Mouse (Mus musculus) kidney, postnatal 14 days (tissue): ENCODE measurements at regions not wholly inside any gene's neighbourhood (a gene's known extent, or its start where the extent isn't known, plus 50 kb on each side); places are given as distances from the start of the nearest gene placed in this dataset.

ENCODE experiments used
- DNase-seq: peaks from one replicate; pipeline ENCODE4 v3.0.0; 2022; ENCODE audit warnings: mixed read lengths

- DNase-seq = no peak
Observed at GRCm38 (mm10) chr13:85035903-85036302, 153.3 kb upstream of the Ccnh start.

DNA sequence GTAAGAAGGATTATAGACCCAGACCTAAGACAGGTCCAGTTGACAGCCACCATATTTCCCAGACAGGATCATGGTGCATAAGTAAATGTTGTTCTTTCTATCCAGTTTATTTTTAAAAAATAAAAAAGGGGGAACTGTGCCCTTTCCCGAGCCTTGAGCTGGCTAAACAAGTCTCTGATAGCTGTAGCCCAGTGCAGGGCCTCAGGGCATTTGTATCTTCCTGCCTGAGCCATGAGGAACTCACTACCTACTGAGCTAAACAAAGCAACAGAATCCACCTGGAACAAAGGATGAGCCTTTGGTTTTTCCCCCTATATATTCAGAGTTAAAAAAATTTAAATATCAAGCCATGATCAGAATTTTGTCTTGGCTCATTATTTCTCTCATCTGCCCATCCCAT, 152.4 kb upstream of the Ccnh start:
- DNase-seq = no peak

DNA sequence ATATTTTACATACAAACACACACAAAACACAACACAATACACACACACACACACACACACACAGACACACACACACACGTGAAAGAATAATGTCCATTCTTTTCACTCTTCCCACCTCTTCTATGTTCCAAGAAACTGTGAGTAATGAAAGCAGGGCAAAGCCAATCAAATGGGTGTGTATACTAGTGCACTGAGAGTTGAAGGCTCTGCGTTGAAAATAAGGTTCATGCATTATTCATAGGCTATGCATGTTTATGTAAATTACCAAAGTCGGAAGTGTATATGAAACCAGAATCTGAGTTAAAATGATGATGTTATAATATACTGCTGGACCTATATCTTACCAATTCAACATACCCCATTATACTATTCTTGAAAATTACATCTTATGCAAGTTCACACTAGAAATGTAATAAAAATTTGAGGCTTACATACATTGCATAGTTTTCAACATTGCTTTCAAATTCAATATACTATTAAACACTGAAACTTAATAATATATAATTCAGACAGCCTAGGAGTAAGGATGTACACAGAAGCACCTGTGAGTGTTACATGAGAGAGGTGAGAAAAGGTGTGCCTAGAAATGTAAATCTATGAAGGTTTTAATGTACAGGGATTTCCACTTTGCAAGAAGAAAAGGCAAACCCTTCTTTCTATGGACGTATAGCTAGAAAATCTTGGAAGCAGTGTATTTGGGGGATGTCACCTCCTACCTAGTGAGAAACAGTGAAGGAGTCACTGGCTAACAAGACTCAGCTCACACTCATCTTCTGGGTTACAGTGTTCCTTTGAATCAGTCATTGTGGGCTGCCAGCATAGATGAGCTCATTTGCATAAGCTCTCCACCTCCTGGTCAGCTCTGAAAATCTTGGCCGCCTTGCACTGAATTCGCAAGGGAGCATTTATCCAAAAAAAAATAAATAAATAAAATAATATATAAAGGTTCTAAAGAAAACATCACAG, 122.3 kb upstream of the Ccnh start:
- DNase-seq = no peak

- DNase-seq = no peak
Observed at GRCm38 (mm10) chr13:85067551-85068283, 121.5 kb upstream of the Ccnh start.

DNA sequence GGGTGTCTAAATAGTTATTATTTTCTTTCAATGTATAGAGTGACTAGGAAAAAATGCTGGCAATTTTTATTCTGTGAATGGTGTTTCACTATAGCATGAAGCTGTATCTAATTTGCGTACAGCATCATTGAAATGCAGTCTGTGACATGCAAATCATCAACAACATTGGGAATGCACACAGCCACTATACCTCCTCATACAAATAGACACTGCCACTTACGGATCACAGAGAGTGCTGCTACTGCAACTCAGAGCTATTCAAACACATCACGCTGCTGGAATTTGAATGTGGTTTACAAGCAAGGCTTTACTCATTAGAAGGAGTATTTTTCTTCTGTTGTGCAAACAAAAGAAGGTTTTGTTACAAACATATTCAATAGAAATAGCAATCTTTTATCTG, 120.8 kb upstream of the Ccnh start:
- no peak for DNase-seq

GRCm38 (mm10) chr13:85083335-85083734, 105.9 kb upstream of the Ccnh start:
- DNase-seq = no peak

DNA sequence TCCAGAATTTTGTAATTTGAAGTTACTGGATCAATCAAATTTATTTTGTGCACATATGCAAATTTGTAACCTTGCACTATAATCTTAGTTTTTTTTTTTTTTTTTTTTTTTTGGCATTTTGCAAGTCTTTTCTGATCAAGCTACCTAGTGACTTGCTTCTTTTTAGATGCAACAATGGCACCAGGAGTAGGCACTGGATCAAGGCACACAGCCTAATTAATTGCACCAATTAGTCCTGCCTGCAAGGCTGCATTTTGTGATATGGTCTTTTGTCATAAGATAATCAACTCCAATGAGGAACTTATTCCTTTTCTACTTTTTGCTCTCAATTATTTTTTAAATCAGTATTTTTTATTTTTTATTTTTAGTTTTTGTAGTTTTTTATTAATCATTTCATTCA, 105.5 kb upstream of the Ccnh start:
- DNase-seq = no peak

DNA sequence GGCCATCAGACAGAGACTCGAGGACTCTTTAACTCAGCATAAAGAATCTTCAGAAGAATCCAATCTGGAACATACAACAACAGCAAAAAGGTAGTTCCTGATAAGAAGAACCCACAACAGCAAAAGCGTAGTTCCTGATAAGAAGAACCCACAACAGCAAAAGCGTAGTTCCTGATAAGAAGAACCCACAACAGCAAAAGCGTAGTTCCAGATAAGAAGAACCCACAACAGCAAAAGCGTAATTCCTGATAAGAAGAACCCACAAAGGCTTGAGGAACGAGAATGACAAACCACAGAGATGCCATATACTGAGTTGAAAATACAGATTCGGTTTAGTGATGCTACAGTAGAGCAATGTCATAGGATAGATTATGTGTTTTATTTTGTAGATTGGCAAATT, 93.0 kb upstream of the Ccnh start:
- DNase-seq = no peak

DNA sequence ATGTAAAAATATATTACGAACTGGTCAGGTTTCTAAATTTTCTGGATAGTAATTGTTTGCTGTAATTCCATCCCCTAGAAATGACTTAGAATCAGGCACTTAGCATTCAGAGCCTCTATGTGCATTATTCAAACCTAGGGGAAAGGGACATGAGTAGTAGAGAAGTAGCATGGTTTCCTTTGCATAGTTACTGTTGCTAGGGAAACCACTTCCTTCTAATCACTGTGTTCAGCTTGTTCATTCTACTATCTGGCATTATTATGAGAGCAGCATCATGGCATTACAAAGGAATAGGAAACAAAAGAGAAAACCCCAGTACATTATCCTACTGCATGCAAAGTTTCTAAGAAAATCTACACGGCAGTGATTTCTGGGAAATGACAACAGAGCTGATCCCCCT, 65.9 kb upstream of the Ccnh start:
- no peak for DNase-seq

GRCm38 (mm10) chr13:85126573-85127547, 62.3 kb upstream of the Ccnh start:
- DNase-seq = peak; percentile 64

DNA sequence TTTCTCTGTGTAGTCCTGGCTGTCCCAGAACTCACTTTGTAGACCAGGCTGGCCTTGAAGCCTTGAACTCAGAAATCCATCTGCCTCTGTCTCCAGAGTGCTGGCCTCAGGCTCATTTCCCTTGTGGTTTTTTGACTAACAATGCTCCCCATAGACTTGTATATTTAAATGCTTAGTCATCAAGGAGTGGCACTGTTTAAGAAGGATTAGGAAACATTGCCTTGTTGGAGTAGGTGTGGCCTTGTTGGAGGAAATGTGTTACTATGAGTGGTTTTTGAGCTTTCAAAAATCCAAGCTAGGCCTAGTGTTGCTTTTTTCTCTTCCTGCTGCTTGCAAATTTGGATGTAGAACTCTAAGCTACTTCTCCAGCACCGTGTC, 61.7 kb upstream of the Ccnh start:
- no peak for DNase-seq
